Mouse (Mus musculus): ENCODE data around the gene Far2.
"Not testable (repeated sequence)": the region's sequence is repeated elsewhere in the genome, so short reads cannot be mapped to it uniquely, and the experiment has no call there.

The Far2 gene

GRCm38 (mm10) chr6:148117696-148118095, 70.6 kb downstream of the Far2 start:
- no peak for DNase-seq (ENCODE audit: low spot score)

- DNase-seq (ENCODE audit: low spot score), result no peak
Measured at GRCm38 (mm10) chr6:148120703-148121102, 73.6 kb downstream of the Far2 start.

- DNase-seq (ENCODE audit: low spot score), result not testable (repeated sequence)
Measured at GRCm38 (mm10) chr6:148126851-148127250, 79.8 kb downstream of the Far2 start.

- no peak for DNase-seq (ENCODE audit: low spot score)
Measured at GRCm38 (mm10) chr6:148132314-148132713, 85.3 kb downstream of the Far2 start.

GRCm38 (mm10) chr6:148133536-148133935, 86.5 kb downstream of the Far2 start:
- DNase-seq (ENCODE audit: low spot score), result no peak

- peak; percentile 81 for DNase-seq (ENCODE audit: low spot score)
Measured at GRCm38 (mm10) chr6:148135769-148136382, 88.8 kb downstream of the Far2 start.

- no peak for DNase-seq (ENCODE audit: low spot score)
Measured at GRCm38 (mm10) chr6:148139288-148139995, 92.4 kb downstream of the Far2 start.

GRCm38 (mm10) chr6:148141874-148142273, 94.8 kb downstream of the Far2 start:
- DNase-seq (ENCODE audit: low spot score), result no peak

GRCm38 (mm10) chr6:148142421-148142820, 95.4 kb downstream of the Far2 start:
- DNase-seq (ENCODE audit: low spot score), result no peak

GRCm38 (mm10) chr6:148152305-148152704, 105.2 kb downstream of the Far2 start:
- DNase-seq (ENCODE audit: low spot score), result not testable (repeated sequence)

- no peak for DNase-seq (ENCODE audit: low spot score)
Measured at GRCm38 (mm10) chr6:148172904-148173303, 125.8 kb downstream of the Far2 start.

- no peak for DNase-seq (ENCODE audit: low spot score)
Measured at GRCm38 (mm10) chr6:148185694-148186093, 138.6 kb downstream of the Far2 start.

GRCm38 (mm10) chr6:148193972-148194701, 147.1 kb downstream of the Far2 start:
- DNase-seq (ENCODE audit: low spot score), result no peak

- no peak for DNase-seq (ENCODE audit: low spot score)
Measured at GRCm38 (mm10) chr6:148199177-148199576, 152.1 kb downstream of the Far2 start.

GRCm38 (mm10) chr6:148199729-148200128, 152.7 kb downstream of the Far2 start:
- DNase-seq (ENCODE audit: low spot score), result no peak

- DNase-seq (ENCODE audit: low spot score), result no peak
Measured at GRCm38 (mm10) chr6:148205134-148205533, 158.1 kb downstream of the Far2 start.

GRCm38 (mm10) chr6:148207522-148207921, 160.5 kb downstream of the Far2 start:
- DNase-seq (ENCODE audit: low spot score), result no peak

GRCm38 (mm10) chr6:148211391-148211876, 164.4 kb downstream of the Far2 start:
- peak; percentile 25 for DNase-seq (ENCODE audit: low spot score)

- DNase-seq (ENCODE audit: low spot score), result peak; percentile 99
Measured at GRCm38 (mm10) chr6:148211897-148212680, 165.0 kb downstream of the Far2 start, which contains the start of gene Ergic2. Gene Ergic2 (minus strand): TSS chr6:148212374.

GRCm38 (mm10) chr6:148214765-148215164, 167.7 kb downstream of the Far2 start:
- peak; percentile 48 for DNase-seq (ENCODE audit: low spot score)

- DNase-seq (ENCODE audit: low spot score), result no peak
Measured at GRCm38 (mm10) chr6:148216752-148217151, 169.7 kb downstream of the Far2 start.
